Mouse (Mus musculus) erythroblast, embryonic 14.5 days (primary cell): ENCODE results near the gene Mars. TPM values are rescaled to one million over a fixed set of nuclear protein-coding genes. Genes with fewer than 3 reads are reported as not detected.

Source experiments
- H3K27me3 ChIP-seq: 2 replicates; pipeline ENCODE4 v1.6.1; 2012; ENCODE audit warnings: inconsistent platforms; ENCODE audit not compliant: control insufficient read depth
- H3K36me3 ChIP-seq: 2 replicates; pipeline ENCODE4 v1.6.1; 2012; ENCODE audit warnings: mild to moderate bottlenecking, inconsistent platforms; ENCODE audit not compliant: control insufficient read depth
- H3K4me1 ChIP-seq: 2 replicates; pipeline ENCODE4 v1.6.1; 2012; ENCODE audit warnings: inconsistent platforms; ENCODE audit not compliant: control insufficient read depth
- H3K4me3 ChIP-seq: replicated peaks from 2 replicates; pipeline ENCODE3; 2012; ENCODE audit warnings: moderate library complexity, mild to moderate bottlenecking, inconsistent platforms
- H3K9me3 ChIP-seq: 2 replicates; pipeline ENCODE4 v1.6.1; 2012; ENCODE audit warnings: low read length, inconsistent platforms, mixed read lengths; ENCODE audit not compliant: control insufficient read depth
- GATA1 ChIP-seq: IDR thresholded peaks from 2 replicates; pipeline ENCODE4 v1.6.1; 2012; ENCODE audit warnings: low read length, inconsistent platforms, mixed read lengths
- TAL1 ChIP-seq: IDR thresholded peaks from 3 replicates; pipeline ENCODE4 v1.6.1; 2012; ENCODE audit warnings: low read length, inconsistent platforms, mixed read lengths
- polyA plus RNA-seq: library from polyadenylated mRNA; stranded (reverse); fragments of >175 nt; gene quantifications from 2 replicates; pipeline ENCODE4 v1.2.3, GENCODE M21; 2012

Gene Mars
- polyA plus RNA-seq, 1 experiment = 12.0 TPM

DNA sequence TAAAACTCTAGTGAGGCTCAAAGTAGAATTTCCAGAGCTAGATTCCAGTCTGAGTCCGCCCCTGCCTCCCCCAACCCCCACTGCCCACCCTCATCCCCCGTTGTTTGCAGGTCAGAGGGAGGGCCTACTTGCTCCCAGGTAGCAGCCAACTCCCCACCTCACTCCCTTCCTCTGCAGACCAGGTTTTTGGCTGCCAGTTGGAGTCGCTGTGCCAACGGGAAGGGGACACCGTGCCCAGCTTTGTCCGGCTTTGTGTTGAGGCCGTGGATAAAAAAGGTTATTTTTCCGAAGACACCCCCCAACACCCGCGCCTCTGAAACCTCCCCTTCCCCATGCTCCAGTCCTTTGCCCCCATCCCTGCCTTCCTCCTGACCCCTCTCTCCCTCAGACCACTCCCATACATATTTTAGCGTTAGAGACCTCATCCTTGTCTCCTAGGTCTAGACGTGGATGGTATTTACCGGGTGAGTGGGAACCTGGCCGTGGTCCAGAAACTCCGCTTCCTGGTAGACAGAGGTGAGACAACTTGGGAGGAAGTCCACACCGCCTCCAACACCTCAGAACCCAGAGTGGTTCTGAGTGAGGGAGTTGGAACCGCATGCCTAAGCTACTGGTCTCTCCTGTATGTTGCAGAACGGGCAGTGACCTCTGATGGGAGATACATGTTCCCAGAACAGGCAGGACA is 16.0 kb upstream of the Mars start:
- no peak overlapping the region for H3K4me3 ChIP-seq
- TF ChIP-seq TAL1 (no peak), GATA1 (no peak)
- peaks cover 52% of the 10 kb centered on the region for H3K27me3 ChIP-seq
- peaks cover 6% of the 10 kb centered on the region; the same call in 1 of the 2 replicates for H3K9me3 ChIP-seq
- H3K4me1 ChIP-seq = peaks cover 54% of the 10 kb centered on the region
- peaks cover 10% of the 10 kb centered on the region for H3K36me3 ChIP-seq

DNA sequence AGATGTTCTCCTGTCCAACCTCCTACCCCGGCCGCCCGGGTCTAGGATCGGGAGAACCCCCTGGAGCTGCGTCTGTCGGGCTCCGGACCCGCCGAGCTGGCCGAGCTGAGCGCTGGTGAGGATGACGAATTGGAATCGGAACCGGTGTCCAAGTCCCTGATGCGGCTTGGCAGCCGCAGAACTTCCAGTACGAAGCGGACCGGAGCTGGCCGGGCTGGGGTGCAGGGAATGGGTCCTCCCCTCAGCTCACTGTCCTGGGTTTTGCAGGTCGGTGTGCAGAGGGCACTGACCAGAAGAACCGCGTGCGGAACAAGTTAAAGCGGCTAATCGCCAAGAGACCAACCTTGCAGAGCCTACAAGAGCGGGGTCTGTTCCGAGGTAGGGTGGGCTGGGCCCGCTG is 15.2 kb upstream of the Mars start:
- TF ChIP-seq TAL1 = no peak
- TF ChIP-seq GATA1 = no peak
- Histone ChIP-seq H3K9me3 (0 out of 2 replicates have a peak, but pooled peaks cover 2% of the 10 kb centered on the region), H3K4me1 (peaks cover 50% of the 10 kb centered on the region), H3K36me3 (peaks cover 10% of the 10 kb centered on the region), H3K4me3 (peak overlapping the region; percentile 68), H3K27me3 (peaks cover 52% of the 10 kb centered on the region)

DNA sequence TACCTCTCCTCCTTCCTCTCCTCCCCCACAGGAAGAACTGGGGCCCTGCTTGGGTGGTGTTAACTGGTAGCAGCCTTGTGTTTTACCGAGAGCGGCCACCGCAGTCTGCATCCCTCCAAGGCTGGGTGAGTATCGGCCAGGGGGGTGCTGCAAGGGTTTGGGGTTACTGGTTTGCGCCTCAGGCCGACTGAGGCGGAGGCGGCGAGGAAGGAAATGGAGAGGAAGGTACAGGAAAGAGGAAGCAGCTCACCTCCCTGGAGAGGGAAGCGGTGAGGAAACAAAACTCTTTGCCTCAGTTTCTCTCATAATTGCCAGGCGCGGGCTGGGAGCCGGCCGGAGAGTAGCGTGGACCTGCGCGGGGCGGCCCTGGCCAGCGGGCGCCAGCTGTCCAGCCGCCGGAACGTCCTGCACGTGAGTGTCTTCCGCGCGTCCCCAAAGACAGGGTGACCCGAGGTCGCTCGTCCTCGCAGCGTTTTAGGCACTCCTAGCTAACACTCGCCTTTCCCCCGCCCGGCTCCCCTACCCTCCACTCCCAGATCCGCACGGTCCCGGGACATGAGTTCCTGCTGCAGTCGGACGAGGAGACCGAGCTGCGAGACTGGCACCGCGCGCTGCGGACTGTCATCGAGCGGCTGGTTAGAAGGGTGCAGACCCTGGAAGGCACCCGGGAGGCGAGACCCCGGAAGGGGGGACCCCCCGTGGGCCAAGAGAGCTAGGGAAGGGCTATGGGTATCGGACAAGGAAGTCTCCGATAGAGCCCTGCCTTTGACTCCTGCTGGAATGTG is 14.6 kb upstream of the Mars start:
- H3K4me3 ChIP-seq = peak overlapping the region; percentile 68
- H3K4me1 ChIP-seq = peaks cover 47% of the 10 kb centered on the region
- H3K9me3 ChIP-seq = no peaks in the 10 kb centered on the region
- TF ChIP-seq GATA1 = no peak
- no peak for TF ChIP-seq TAL1
- H3K27me3 ChIP-seq = peaks cover 48% of the 10 kb centered on the region
- peaks cover 10% of the 10 kb centered on the region for H3K36me3 ChIP-seq

GRCm38 (mm10) chr10:127325454-127326016 is 13.9 kb upstream of the Mars start:
- H3K4me3 ChIP-seq = peak overlapping the region; percentile 68
- H3K27me3 ChIP-seq = peaks cover 48% of the 10 kb centered on the region
- peaks cover 42% of the 10 kb centered on the region for H3K4me1 ChIP-seq
- no peak for TF ChIP-seq GATA1
- TF ChIP-seq TAL1 = no peak
- H3K9me3 ChIP-seq = no peaks in the 10 kb centered on the region
- peaks cover 10% of the 10 kb centered on the region for H3K36me3 ChIP-seq

- H3K4me1 ChIP-seq = peaks cover 40% of the 10 kb centered on the region
- TF ChIP-seq TAL1 (no peak), GATA1 (no peak)
- peaks cover 48% of the 10 kb centered on the region for H3K27me3 ChIP-seq
- peaks cover 7% of the 10 kb centered on the region for H3K36me3 ChIP-seq
- no peaks in the 10 kb centered on the region for H3K9me3 ChIP-seq
- H3K4me3 ChIP-seq = no peak overlapping the region
Measured at GRCm38 (mm10) chr10:127324495-127324894, 12.9 kb upstream of the Mars start.

GRCm38 (mm10) chr10:127323131-127323855 is 11.7 kb upstream of the Mars start:
- no peak overlapping the region for H3K4me3 ChIP-seq
- peaks cover 40% of the 10 kb centered on the region for H3K4me1 ChIP-seq
- TF ChIP-seq TAL1 = no peak
- no peak for TF ChIP-seq GATA1
- peaks cover 43% of the 10 kb centered on the region for H3K27me3 ChIP-seq
- H3K9me3 ChIP-seq = no peaks in the 10 kb centered on the region
- H3K36me3 ChIP-seq = no peaks in the 10 kb centered on the region

DNA sequence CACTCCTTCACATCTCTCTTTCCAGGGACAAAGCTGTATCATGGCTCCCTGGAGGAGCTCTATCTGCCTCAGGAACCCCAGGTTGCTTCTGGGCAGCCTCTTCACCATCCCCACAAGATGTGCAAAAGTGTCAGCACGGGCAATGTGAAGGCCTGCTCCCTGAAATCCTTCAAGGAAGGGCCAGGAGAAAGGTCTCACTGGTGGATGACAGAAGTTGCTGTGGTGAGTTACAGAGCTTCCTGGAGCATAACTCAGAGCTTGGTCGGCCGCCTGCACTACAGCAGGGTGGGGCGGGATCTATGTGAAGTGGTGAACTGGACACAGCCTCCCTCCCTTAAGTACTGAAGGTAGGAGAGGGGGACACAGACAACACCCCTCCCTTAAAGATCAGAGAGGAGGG is 11.1 kb upstream of the Mars start:
- TF ChIP-seq GATA1 (no peak), TAL1 (no peak)
- peaks cover 47% of the 10 kb centered on the region for H3K4me1 ChIP-seq

DNA sequence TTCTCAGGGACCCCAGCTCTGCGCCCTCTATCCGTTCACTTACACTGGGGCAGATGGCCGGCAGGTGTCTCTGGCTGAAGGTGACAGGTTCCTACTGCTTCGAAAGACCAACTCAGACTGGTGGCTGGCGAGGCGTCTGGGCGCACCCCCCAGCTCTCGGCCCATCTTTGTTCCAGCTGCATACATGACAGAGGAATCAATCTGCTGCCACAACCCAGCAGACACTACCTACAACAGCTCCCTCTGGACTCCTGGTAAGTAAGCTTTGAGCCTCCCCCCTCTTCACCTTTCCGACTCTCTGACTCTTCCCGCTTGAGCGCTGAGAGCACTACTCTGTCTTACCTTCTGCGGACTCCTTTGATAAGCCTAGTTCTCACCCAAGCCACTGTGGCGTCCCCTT is 10.6 kb upstream of the Mars start:
- peaks cover 34% of the 10 kb centered on the region for H3K27me3 ChIP-seq
- H3K36me3 ChIP-seq = no peaks in the 10 kb centered on the region
- H3K9me3 ChIP-seq = no peaks in the 10 kb centered on the region
- TF ChIP-seq TAL1 (no peak), GATA1 (no peak)
- H3K4me1 ChIP-seq = peaks cover 51% of the 10 kb centered on the region
- H3K4me3 ChIP-seq = no peak overlapping the region

More for the DNA sequence above, 11.1 kb upstream of the Mars start:
- H3K4me3 ChIP-seq = no peak overlapping the region
- no peaks in the 10 kb centered on the region for H3K9me3 ChIP-seq
- H3K36me3 ChIP-seq = no peaks in the 10 kb centered on the region
- H3K27me3 ChIP-seq = peaks cover 39% of the 10 kb centered on the region
